Mouse (Mus musculus): ENCODE data around the gene Cers3.

The Cers3 gene

DNA sequence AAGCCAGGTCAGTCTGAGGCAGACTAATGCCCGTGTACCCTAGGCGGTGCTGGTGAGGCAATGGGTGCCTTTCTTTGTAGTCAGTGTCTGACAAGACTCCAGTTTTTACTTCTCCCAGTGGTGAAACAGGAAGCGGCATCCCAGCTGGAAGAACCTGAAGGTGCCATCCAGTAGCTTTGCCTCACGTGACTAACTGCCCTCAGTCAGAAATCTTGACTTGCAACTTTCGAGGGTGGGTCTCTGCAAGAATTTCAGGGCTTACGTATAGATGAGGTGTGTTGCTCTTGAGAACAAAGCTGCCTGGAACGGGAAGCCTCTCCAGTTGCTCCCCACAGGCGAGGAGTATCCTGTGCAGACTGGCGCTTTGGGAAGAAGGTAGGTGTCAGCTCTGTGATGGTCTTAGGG lies at the start of gene Cers3:
Cers3 (plus strand) TSS at position 128 of the 405 bp plus-strand sequence.
- no peak for DNase-seq

DNA sequence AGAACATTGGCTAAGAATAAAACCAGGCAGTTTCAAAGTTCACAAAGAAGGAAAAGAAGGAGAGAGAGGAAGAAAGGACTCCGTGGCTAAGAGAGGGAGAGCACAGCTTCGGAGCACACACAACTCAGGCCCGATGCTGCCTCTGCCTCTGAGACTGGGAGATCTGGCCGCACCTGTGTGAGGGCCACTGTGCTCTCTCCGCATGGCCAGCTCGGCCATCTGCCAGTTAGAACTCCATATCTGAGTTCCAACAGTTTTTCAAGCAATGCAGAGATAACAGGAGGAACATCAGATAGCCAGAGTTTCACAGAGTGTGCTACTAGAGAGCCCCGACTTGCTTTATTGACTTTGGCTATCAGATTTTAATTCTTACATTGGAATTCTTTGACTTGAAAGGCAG lies 48.8 kb upstream of the Cers3 start:
- DNase-seq, result no peak

DNA sequence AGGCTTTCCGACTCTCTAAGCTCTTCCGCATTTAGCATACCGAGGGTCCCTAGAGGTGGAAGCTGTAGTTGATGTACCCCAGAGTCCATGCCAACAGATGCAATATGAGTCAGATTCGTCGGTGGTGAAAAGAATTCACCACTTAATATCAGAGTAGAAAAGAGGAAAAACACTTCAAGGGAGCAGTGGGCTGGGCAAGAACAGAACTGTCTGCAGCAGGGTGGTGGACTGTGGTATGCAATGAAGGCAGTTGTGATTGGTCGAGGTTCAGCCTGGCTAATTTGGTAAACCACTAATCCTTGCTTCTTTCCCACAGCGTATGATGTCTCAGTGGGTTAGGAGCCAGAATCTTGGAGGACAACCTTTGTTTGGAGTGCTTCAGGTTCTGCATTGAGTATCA lies 40.6 kb upstream of the Cers3 start:
- DNase-seq, result no peak

DNA sequence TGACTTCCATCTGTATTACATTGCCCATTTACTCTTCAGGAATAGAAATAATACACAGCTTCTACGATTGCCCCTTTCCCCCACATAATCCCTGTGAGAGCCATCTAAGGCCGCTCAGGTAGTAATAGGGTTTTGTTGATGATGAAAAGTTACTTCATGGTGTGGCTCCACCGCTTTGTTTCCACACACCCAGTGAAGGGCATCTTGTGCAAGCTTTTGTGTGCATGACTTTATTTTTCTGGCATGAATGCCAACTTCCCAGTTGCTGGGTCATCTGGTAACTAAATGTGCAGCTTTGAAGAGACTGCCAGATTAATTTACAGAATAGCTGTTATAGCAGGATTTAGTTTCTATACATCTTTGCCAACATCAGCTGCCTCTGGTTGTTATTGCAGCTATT lies 38.7 kb upstream of the Cers3 start:
- DNase-seq, result no peak

DNA sequence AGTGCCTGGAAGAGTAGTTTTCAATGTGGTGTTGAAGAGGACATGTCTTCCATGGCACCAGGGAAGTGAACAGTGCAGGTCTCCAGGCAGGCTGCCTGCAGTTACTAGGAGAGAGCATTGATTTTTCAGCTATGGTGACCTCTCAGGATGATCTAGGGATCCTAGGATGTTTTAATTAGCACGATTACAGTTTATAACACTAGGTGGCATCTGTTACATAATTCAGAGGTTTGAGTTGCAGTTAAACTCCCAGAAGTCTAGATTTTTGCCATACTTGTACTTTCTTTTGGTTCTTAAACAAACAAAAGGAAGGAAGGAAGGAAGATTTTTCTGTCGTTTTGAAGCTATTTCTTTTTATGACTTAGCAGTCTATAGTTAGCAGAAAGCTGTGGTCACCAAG lies 32.1 kb upstream of the Cers3 start:
- no peak for DNase-seq

DNA sequence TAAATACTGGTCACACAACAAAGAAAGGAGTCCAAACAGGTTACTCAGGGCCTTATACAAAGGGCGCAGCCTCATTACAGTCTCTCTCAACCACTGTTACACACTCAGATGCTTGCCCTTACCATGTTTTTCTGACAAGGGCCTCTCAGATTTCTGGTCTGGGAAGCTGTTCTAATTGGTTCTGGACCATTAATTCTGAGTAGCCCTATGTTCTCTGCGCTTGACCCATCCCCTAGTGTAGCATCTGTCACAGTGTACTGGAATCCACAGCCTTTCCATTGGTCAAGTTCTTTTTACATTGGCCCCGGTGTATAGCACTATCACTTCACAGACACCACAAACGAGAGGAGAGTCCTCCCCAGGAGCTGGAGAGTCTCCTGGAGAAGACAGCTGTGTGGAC lies 18.8 kb upstream of the Cers3 start:
- no peak for DNase-seq

DNA sequence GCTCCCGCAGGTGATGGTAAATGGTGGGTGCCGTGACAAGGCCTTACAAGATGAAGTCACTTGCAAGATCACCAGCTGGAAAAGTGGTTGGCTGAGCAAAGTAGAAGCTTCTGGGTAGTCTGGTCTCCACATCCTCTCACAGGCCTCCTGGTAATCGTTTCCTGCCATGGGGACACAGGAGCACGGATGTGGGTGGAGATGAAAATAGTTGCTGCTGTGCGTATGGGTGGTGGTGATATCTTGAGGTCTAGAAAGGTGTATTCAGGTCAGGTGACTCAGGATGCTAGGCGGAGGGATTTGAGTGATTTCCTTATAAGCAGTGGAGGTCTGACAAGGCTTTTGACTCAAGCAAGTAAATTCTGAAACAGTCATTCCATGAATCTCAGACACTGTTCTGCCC lies 18.4 kb upstream of the Cers3 start:
- no peak for DNase-seq

DNA sequence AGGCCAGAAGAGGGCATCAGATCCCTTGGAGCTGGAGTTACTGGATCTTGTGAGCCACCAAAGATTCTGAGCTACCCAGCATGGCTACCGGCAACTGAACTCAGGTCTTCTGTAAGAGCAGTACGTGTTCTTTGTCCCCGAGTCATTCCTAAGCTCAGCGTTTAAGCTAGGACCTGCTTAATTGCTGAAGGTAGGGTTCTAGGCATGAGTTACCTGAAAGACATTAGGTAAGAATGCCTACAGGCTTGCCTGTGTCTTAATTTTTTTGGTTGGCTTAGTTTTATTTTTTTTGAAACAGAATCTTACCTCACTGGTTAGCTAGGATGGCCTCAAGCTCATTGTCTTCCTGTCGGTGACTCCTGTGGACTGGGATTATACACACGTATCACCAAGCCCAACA lies 15.2 kb upstream of the Cers3 start:
- no peak for DNase-seq

DNA sequence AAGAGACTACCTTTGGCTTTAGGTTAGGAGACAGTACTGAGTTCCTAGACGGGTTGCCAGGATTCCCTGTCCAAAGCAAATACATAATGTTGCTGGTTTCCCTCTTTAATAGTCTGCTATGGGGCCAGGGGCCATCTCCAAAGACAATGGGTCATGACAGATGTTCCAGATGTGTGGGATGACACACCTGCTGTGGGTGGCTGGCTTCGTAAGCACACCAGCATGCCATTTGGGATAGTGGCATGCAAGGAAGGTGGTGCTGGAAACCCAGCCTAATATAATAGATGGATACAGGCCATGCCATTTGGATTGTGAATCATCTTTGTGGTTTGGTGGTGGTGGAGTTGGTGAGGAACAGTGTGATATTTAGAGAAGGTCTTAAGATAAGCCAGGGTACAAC lies 14.1 kb upstream of the Cers3 start:
- no peak for DNase-seq

DNA sequence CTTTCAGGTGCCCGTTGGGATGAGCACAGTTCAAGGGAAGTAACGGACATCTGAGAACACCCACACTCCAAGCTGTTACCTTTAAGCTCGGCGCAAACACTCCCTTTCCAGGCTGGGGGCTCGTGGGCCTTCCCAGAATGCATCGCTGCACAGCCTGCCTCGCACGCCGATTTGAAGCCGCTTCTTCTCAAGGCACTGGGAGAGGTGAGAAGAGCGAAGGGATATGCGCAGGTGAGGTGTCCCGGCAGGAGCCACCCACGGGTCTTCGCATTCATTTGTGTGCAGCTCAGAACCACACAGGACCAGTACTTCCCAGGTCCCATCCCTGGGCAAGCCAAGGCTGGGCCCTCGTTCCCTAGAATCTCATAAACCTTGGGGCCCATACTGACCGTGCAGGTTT lies 9.9 kb upstream of the Cers3 start:
- DNase-seq, result no peak

DNA sequence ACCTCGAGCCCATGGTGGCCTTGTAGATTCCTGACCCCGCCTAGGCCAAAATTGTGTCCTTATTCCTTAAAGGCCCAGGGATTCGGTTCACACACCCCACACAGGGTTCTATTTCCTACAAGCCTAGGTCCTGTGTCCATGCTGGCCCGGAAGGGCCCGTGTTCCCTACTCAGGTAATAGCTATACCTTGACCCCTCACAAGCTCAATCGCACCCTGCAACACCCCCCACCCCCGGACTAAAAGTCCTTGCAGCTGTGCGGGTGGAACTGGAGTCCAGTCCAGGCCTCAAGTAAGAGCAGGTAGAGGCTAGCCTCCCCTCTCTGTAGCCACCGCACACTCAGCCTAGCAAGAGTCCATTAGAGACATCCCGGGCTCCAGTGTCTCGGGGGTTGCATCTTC lies 9.4 kb upstream of the Cers3 start:
- DNase-seq, result no peak

DNA sequence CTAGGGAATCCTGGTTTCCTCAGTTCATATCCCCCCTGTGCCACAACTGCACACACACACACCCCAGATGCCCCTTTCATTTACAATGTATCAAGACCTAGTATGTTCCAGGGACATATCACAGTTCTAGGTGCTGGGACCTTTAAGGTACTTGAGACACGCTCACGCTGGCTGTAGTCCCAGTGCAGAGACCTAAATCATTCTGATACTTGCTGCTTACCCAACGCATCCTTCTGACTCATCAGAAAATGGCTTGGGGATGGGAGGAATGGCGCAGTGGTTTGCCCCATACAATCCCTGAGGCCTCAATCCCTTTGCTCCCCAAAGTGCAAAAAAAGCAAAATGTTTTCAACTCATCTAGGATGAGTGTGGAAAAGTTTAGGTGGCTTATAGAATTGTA lies 8.8 kb upstream of the Cers3 start:
- DNase-seq, result no peak

DNA sequence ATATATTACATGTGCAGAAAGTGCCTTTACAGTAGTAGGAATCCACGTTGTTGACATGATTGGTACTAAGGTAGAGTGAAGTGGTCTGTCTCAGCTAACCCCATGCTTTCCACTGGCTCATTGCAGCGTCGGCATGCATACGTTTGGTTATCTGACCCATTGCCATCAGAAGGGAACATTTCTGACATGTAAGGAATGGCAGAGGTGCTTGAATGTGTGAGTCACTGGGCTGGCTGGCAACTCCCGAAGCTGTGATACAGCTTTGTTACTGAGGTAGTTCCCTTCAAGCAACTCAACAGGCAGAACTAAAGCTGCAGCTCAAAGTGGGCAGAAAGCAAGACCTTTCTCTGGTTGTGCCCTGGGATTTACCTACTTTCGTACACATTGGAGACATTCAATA lies 8.3 kb upstream of the Cers3 start:
- DNase-seq, result no peak

DNA sequence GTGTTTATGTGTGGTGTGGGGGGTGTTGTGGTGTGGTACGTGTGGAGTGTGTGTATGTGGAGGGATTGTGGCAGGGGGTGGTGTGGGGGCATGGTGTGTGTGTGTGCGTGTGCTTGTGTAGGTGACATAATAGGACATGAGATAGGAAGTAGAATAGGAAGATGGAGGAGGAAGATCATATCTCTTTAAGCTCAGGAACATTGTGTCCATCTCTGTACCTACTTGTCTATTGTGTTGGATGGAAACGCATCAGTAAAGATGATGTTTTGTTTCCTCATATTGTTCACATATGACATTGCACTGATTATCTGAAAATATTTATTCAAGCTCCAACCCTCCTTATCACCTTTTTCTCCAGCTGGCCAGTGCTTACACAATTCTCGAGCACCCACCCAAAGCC lies 5.9 kb upstream of the Cers3 start:
- DNase-seq, result no peak

DNA sequence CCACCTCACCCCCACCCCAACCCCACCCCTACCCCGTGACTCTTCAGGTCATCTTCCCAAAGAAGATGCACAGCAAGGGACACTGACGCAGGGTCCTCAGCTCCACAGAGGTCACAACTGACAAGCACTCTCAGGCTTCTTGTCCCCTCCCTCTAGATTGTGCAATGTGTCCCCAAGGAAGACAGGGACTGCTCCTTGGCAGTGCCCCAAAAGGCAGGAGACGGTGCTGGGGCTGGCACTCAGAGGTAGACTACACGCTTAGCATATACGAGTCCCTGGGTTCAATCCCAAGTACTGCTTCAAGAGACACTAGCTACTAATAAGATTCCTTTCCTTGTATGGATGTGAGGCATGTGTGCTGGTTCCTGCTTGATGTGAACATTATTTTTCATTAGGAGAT lies 2.3 kb upstream of the Cers3 start:
- no peak for DNase-seq

DNA sequence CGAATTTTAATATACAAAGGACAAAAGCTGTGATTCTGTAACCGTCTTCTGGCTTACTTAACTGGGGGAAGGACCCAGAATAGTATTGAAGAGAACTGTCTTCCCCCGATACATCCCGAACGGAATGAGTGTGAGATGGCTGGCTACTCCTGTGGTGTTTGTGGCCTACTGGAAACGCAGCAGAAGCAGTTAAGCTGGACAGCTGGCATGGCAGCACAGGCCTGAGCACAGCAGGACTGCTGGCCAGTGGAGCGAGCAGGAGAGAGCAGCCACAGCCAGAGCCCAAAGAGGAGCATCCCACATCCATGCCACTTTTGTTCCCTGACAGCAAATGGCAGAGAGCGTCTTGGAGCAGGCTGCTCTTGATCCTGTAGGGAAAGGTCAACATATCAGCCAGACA lies 1.9 kb upstream of the Cers3 start:
- no peak for DNase-seq

DNA sequence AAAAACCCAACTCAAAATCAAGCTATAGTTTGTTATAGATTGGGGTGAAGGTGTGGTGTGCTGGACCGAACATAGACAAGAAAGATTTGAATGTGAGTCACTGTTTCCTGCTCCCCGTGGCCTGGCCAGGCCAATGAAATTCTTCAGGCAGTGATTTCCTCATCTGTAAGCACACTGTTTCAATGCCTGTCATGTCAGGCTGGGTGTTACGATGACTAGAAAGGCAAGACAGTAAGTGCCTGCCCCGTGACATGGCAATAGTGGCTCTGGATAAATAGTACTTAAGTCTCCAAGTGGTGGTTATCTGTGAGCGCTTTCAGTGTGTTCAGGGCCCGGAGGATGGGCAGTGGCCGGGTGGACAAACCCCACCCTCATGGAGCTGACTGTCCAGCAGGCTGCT lies 3.7 kb downstream of the Cers3 start:
- no peak for DNase-seq

DNA sequence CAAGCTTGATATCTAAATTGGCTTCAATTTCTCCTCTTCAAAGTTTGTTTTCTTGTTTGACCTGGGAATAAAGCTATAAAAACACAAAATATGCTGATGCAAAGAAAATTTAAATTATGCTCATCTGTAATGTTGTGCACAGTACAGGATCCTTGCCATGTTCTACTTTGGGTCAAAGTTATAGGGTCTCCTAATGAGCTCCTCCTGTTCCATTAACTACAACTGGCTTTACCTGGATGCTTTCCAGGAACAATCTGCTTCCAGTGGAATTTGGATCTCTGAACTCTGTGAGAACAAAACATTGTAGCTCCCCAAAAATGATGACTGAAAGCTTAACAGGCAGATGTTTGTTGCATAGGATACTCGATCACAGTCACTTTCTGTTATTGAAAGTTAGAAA lies 6.7 kb downstream of the Cers3 start:
- no peak for DNase-seq

DNA sequence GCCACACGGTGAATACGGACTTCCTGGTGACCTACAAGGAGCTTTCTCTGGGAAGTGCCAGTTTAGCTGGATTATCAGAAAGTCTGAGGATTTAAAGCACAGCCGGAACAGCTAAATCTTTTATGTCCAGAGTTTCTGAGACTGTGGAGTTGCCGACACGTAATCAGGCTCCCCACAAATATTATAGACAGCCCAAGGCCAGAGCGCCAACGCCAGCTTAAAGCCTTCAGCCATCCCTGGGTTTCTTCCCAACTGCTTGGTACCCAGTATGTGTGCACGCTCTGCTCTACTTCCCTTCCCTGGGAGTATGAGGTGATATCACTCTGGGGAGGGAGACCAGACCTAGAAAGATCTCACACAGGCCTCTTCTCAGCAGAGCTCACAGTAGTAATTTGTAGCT lies 10.5 kb downstream of the Cers3 start:
- no peak for DNase-seq

DNA sequence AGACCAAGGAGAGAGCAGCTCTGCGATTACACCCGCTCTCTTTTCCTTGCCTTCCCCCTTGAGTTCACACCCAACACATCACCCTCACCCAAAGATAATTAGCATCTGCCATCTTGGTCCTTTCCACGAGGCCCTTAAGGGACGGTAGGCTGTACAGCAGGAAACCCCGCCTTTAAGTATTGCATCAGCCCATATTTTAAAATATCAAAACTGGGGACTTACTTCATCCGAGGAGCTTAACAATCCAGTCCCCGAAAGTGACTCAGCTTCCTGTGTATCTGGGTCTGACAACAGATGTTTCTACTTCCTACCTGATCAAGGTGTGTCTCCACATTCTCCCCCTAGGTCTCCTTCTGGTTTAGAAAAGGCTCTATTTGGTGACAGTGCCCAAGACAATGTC lies 12.3 kb downstream of the Cers3 start:
- no peak for DNase-seq

DNA sequence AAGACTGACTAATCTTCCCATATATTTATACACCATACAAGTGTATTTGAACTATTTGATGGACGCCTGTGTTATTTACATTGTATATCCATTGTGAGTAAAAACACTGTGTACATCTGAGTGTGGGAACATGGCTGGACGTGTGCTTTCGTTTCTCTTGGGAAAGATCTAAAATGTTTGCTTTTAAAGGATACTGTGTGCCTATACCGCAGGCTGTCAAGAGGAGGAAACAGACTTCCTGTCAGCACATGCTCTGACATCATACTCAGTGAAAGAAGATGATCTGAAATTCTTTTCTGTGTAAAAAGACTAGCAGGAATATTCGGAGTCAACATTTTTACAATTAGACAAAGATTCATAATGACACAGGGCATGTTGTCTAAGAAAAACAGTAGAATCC lies 26.6 kb downstream of the Cers3 start:
- no peak for DNase-seq

DNA sequence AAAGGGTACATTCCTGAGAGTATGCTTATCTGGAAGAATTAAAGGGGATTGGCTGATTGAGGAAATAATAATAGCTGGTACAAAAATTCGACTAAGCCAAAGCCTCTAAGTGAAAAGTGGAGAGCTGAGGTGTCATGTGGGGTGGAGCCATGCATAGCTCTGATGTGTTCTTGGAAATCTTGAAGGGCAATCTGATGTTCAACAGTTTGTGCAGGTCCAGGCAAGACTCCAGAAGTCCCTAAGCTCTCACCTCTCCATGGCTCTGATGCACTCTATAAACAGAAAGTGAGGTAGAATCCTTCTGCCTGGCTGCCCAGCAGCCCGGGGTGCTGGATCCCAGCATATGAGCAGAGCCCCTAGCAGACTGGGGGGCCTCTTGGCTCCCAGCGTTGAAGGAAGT lies 27.4 kb downstream of the Cers3 start:
- no peak for DNase-seq

DNA sequence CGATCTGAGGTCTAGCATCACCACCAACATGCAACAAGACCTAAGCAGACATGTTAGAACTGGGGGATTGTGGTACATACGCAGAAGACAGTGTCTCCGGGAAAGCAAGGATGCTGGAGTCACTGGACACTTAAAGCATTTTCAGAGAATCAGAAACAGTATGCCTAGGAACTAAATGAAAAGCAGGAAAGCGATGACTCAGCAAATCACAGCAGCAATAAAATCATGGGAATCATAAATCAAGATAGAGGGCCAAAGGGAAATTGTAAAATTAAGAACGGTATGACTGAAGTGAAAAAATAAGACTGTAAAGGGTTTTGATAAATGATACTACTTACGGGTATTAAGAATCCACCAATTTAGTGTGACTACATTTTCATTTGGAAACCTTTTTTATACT lies 27.9 kb downstream of the Cers3 start:
- DNase-seq, result no peak

DNA sequence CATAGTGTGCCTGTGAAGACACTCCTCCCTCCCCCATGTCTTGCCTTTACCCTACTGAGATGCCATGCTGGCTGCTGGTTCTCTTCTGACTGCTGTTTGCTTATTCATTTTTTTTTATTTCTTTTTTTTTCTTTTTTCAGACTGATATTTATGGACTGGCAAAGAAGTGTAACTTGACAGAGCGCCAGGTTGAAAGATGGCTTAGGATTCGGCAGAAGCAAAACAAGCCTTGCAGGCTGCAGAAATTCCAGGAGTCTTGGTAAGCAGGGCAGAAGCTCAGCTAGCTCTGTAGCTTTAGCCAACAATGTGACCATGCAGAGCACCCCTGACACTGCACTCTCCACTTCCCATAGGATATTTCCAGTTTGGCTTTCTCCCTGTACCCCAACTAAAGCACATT lies 36.1 kb downstream of the Cers3 start:
- no peak for DNase-seq

DNA sequence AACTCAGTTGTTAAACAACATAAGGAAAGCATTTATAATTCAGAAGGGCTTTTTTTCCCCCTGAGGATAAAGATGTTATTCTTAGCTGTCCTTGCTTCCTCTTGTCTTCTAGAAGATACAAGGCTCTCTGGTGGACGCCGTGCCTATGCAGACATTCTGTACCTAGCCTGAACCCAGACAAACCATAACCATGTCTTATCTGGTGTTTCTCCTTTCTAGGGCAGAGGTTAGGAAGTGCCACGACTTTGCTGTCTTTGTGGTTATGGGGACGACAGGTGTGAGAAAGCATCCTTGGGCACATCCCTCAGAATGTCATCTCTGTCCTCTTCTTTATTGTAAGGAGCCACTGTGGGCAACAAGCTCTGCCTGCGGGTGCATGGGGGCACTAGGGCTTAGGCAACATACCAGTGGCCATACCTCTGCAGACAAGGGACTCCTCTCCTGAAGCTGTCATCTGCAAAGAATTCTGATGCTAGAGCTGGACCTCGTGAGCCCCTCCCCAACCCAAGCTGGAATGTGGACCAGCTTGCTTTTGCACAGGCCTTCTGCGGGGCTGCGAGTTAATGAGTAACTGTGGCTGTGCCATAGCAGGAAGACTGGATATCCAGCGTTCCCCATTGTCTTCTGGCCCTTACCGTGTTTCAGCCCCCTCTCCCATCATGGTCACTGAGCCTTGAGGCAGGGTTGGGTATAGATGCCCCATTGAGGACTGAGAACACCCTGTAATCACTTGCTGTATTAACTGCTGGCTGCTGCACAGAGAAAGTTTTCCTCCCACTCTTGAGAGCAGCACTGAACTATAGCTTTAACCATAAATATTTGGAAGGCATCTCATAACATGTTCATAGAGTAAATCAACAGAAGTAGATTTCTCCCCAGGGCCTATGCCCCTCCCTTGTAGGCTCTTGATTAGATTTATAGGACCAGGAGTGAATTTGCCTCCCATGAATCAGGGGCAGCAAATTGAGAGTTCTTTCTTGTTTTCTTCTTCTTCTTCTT lies 36.9 kb downstream of the Cers3 start:
- no peak for DNase-seq

Data from B cell, adult 2 months (primary cell).